Mouse (Mus musculus): ENCODE measurements at regions not wholly inside any gene's neighbourhood (a gene's known extent, or its start where the extent isn't known, plus 50 kb on each side); places are given as distances from the start of the nearest gene placed in this dataset.

DNA sequence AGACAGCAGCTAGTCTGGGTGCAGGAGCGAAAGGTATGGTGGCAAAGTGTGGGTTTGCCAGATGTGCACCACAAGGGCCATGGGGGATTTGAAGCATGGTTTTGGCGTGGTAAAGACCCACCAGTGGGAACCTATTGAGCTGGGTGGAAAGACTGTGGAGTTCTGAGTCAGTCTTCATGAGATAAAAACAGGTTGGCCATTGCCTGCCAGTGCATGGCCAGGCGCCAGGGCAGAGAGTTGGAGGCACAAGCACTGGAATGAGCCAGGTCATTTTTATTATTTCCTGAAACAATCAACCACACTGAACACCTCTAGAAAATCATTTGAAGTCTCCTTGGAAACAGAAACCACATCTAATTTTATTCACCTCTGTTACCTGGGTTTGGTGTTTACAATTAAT is 744.9 kb downstream of the Gsdmc2 start:
- no peaks in the 10 kb centered on the region for H3K36me3 ChIP-seq (ENCODE audit: control insufficient read depth, insufficient read depth, low read length)
- WGBS = 72% methylated on average over 3 of the region's 3 CpGs
- no peak overlapping the region for H3K9ac ChIP-seq (ENCODE audit: low read depth, low read length)
- intact Hi-C loops (cut with DNase I) = no loop called here
- TF ChIP-seq CTCF (IDR thresholded peaks at IDR 0.05) (no peak), EP300 (IDR thresholded peaks at IDR 0.05; ENCODE audit: insufficient read depth, low read depth, low read length) (no peak), POLR2A (IDR thresholded peaks at IDR 0.05; ENCODE audit: insufficient read depth, low read depth, low read length) (no peak)
- no peaks in the 10 kb centered on the region for H3K79me2 ChIP-seq (replicated peaks; ENCODE audit: control insufficient read depth, insufficient read depth, low read length)
- no peak overlapping the region for H3K4me3 ChIP-seq
- DNase-seq = peak; percentile 40 to 53
- no peak overlapping the region for H3K27ac ChIP-seq
- H3K27me3 ChIP-seq (ENCODE audit: control insufficient read depth, insufficient read depth, low read length) = no peaks in the 10 kb centered on the region
- no peaks in the 10 kb centered on the region for H3K4me1 ChIP-seq (ENCODE audit: control insufficient read depth, insufficient read depth, low read length)

GRCm38 (mm10) chr15:63081972-63082371 is 763.0 kb downstream of the Gsdmc2 start:
- Histone ChIP-seq H3K9ac (ENCODE audit: low read depth, low read length) (no peak overlapping the region), H3K79me2 (replicated peaks; ENCODE audit: control insufficient read depth, insufficient read depth, low read length) (no peaks in the 10 kb centered on the region), H3K36me3 (ENCODE audit: control insufficient read depth, insufficient read depth, low read length) (no peaks in the 10 kb centered on the region), H3K4me3 (no peak overlapping the region), H3K27me3 (ENCODE audit: control insufficient read depth, insufficient read depth, low read length) (no peaks in the 10 kb centered on the region), H3K27ac (no peak overlapping the region), H3K4me1 (ENCODE audit: control insufficient read depth, insufficient read depth, low read length) (no peaks in the 10 kb centered on the region)
- TF ChIP-seq EP300 (IDR thresholded peaks at IDR 0.05; ENCODE audit: insufficient read depth, low read depth, low read length) = no peak
- TF ChIP-seq CTCF (IDR thresholded peaks at IDR 0.05) = no peak
- no peak for TF ChIP-seq POLR2A (IDR thresholded peaks at IDR 0.05; ENCODE audit: insufficient read depth, low read depth, low read length)
- intact Hi-C loops (cut with DNase I) = no loop called here
- DNase-seq = no peak

GRCm38 (mm10) chr15:63079825-63080224 is 765.2 kb downstream of the Gsdmc2 start:
- H3K79me2 ChIP-seq (replicated peaks; ENCODE audit: control insufficient read depth, insufficient read depth, low read length) = no peaks in the 10 kb centered on the region
- DNase-seq = peak; percentile 30 to 50
- no peaks in the 10 kb centered on the region for H3K36me3 ChIP-seq (ENCODE audit: control insufficient read depth, insufficient read depth, low read length)
- 72% methylated on average over 4 of the region's 4 CpGs for WGBS
- no peak overlapping the region for H3K4me3 ChIP-seq
- intact Hi-C loops (cut with DNase I) = no loop called here
- H3K9ac ChIP-seq (ENCODE audit: low read depth, low read length) = no peak overlapping the region
- H3K27me3 ChIP-seq (ENCODE audit: control insufficient read depth, insufficient read depth, low read length) = no peaks in the 10 kb centered on the region
- no peaks in the 10 kb centered on the region for H3K4me1 ChIP-seq (ENCODE audit: control insufficient read depth, insufficient read depth, low read length)
- H3K27ac ChIP-seq = no peak overlapping the region
- TF ChIP-seq CTCF (IDR thresholded peaks at IDR 0.05) = no peak
- TF ChIP-seq POLR2A (IDR thresholded peaks at IDR 0.05; ENCODE audit: insufficient read depth, low read depth, low read length) = no peak
- TF ChIP-seq EP300 (IDR thresholded peaks at IDR 0.05; ENCODE audit: insufficient read depth, low read depth, low read length) = no peak

DNA sequence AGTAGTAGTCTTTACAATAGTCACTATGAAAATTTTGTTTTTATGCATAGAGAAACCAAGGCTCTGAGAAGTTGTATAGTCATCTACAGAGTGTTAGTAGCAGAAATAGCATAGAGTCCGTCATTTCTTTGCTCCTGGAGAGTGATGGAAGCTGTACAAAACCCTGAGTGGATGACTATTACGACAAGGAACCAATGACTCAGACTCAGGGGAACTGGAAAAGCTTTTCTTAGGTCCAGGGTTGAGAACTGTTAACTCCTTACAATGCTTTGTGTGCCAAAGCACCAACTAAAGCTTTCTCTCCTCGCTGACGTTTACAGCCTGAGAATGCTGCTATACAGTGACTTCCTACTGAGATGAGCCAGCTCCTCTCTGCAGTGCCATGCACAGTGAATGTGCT is 773.1 kb downstream of the Gsdmc2 start:
- TF ChIP-seq EP300 (IDR thresholded peaks at IDR 0.05; ENCODE audit: insufficient read depth, low read depth, low read length) = no peak
- TF ChIP-seq POLR2A (IDR thresholded peaks at IDR 0.05; ENCODE audit: insufficient read depth, low read depth, low read length) = no peak
- no peak for TF ChIP-seq CTCF (IDR thresholded peaks at IDR 0.05)
- WGBS = 57% methylated on average over 4 of the region's 4 CpGs
- no peak overlapping the region for H3K4me3 ChIP-seq
- intact Hi-C loops (cut with DNase I) = no loop called here
- H3K36me3 ChIP-seq (ENCODE audit: control insufficient read depth, insufficient read depth, low read length) = no peaks in the 10 kb centered on the region
- no peaks in the 10 kb centered on the region for H3K4me1 ChIP-seq (ENCODE audit: control insufficient read depth, insufficient read depth, low read length)
- no peak overlapping the region for H3K9ac ChIP-seq (ENCODE audit: low read depth, low read length)
- H3K27me3 ChIP-seq (ENCODE audit: control insufficient read depth, insufficient read depth, low read length) = no peaks in the 10 kb centered on the region
- DNase-seq = no peak
- no peaks in the 10 kb centered on the region for H3K79me2 ChIP-seq (replicated peaks; ENCODE audit: control insufficient read depth, insufficient read depth, low read length)
- H3K27ac ChIP-seq = no peak overlapping the region

GRCm38 (mm10) chr15:63067126-63067525 is 777.9 kb downstream of the Gsdmc2 start:
- Histone ChIP-seq H3K4me3 (no peak overlapping the region), H3K27me3 (ENCODE audit: control insufficient read depth, insufficient read depth, low read length) (no peaks in the 10 kb centered on the region), H3K4me1 (ENCODE audit: control insufficient read depth, insufficient read depth, low read length) (peaks cover 1% of the 10 kb centered on the region; the same call in 1 of the 2 replicates), H3K36me3 (ENCODE audit: control insufficient read depth, insufficient read depth, low read length) (no peaks in the 10 kb centered on the region), H3K27ac (no peak overlapping the region), H3K9ac (ENCODE audit: low read depth, low read length) (no peak overlapping the region), H3K79me2 (replicated peaks; ENCODE audit: control insufficient read depth, insufficient read depth, low read length) (no peaks in the 10 kb centered on the region)
- WGBS = 37% methylated on average over 3 of the region's 3 CpGs
- no peak for DNase-seq
- no peak for TF ChIP-seq POLR2A (IDR thresholded peaks at IDR 0.05; ENCODE audit: insufficient read depth, low read depth, low read length)
- no peak for TF ChIP-seq EP300 (IDR thresholded peaks at IDR 0.05; ENCODE audit: insufficient read depth, low read depth, low read length)
- TF ChIP-seq CTCF (IDR thresholded peaks at IDR 0.05) = no peak
- intact Hi-C loops (cut with DNase I) = loop anchor here (5.0 kb wide), 1 partner anchor 60 kb away; no protein-coding TSS in a partner anchor

- Histone ChIP-seq H3K4me1 (ENCODE audit: control insufficient read depth, insufficient read depth, low read length) (peaks cover 1% of the 10 kb centered on the region; the same call in 1 of the 2 replicates), H3K36me3 (ENCODE audit: control insufficient read depth, insufficient read depth, low read length) (no peaks in the 10 kb centered on the region), H3K79me2 (replicated peaks; ENCODE audit: control insufficient read depth, insufficient read depth, low read length) (no peaks in the 10 kb centered on the region), H3K4me3 (no peak overlapping the region), H3K27ac (peak overlapping the region; percentile 33; the same call in 1 of the 2 replicates), H3K27me3 (ENCODE audit: control insufficient read depth, insufficient read depth, low read length) (no peaks in the 10 kb centered on the region), H3K9ac (ENCODE audit: low read depth, low read length) (no peak overlapping the region)
- peak in 1 of 2 experiments; percentile 27 for DNase-seq
- intact Hi-C loops (cut with DNase I) = loop anchor here (5.0 kb wide), 1 partner anchor 59 kb away; no protein-coding TSS in a partner anchor
- WGBS = 38% methylated on average over 2 of the region's 2 CpGs
- no peak for TF ChIP-seq CTCF (IDR thresholded peaks at IDR 0.05)
- no peak for TF ChIP-seq EP300 (IDR thresholded peaks at IDR 0.05; ENCODE audit: insufficient read depth, low read depth, low read length)
- TF ChIP-seq POLR2A (IDR thresholded peaks at IDR 0.05; ENCODE audit: insufficient read depth, low read depth, low read length) = no peak
Measured at GRCm38 (mm10) chr15:63066020-63066439, 778.9 kb downstream of the Gsdmc2 start.

Data from heart, adult 2 months (tissue).